Mouse (Mus musculus) MEL (cell line): ENCODE measurements around the gene C8a. TPM values are rescaled to one million over a fixed set of nuclear protein-coding genes. Genes with fewer than 3 reads are reported as not detected.

Source experiments
- DNase-seq: peaks from one replicate; pipeline ENCODE4 v3.0.0; 2011; ENCODE audit warnings: low read depth, low spot score
- H3K27ac ChIP-seq: 2 replicates; pipeline ENCODE4 v1.5.1; 2012; ENCODE audit warnings: low read depth, mild to moderate bottlenecking, control low read depth, low read length, moderate library complexity; ENCODE audit not compliant: control insufficient read depth
- H3K27me3 ChIP-seq, 2 experiments: fragments of 150-350 bp in 1 of 2; sonication (generic) in 1 of 2; 2 replicates each; pipeline ENCODE4 v1.6.1; 2012; ENCODE audit warnings: low read length in 2 of 2, mild to moderate bottlenecking in 2 of 2, improper control_type of control experiment in 1 of 2, moderate library complexity in 1 of 2; ENCODE audit not compliant: insufficient read depth in 2 of 2, control insufficient read depth in 1 of 2
- H3K36me3 ChIP-seq, 2 experiments: 2 replicates each; pipeline ENCODE4 v1.6.1; 2012 to 2014; ENCODE audit warnings: low read length in 2 of 2, improper control_type of control experiment in 1 of 2, inconsistent platforms in 1 of 2, mild to moderate bottlenecking in 1 of 2; ENCODE audit not compliant: insufficient read depth in 2 of 2, control insufficient read depth in 1 of 2
- H3K4me1 ChIP-seq, 2 experiments: fragments of 150-350 bp in 1 of 2; sonication (generic) in 1 of 2; 2 replicates each; pipeline ENCODE4 v1.6.1; 2012; ENCODE audit warnings: low read length in 2 of 2, improper control_type of control experiment in 1 of 2, mild to moderate bottlenecking in 1 of 2; ENCODE audit not compliant: insufficient read depth in 2 of 2, control insufficient read depth in 1 of 2
- H3K4me3 ChIP-seq, 2 experiments: fragments of 150-350 bp in 1 of 2; sonication (generic) in 1 of 2; 2 replicates each; pipeline ENCODE4 v1.5.1; 2012; ENCODE audit warnings: low read depth in 2 of 2, low read length in 2 of 2, mild to moderate bottlenecking in 2 of 2, moderate library complexity in 2 of 2, control low read depth in 1 of 2, improper control_type of control experiment in 1 of 2; ENCODE audit not compliant: control insufficient read depth in 1 of 2, insufficient read depth in 1 of 2
- H3K79me2 ChIP-seq: 2 replicates; pipeline ENCODE4 v1.6.1; 2012; ENCODE audit warnings: mild to moderate bottlenecking, low read length, moderate library complexity; ENCODE audit not compliant: control insufficient read depth, poor library complexity, insufficient read depth
- H3K9ac ChIP-seq: 2 replicates; pipeline ENCODE4 v1.6.1; 2012; ENCODE audit warnings: low read depth, mild to moderate bottlenecking, control low read depth, low read length, moderate library complexity; ENCODE audit not compliant: control insufficient read depth, poor library complexity, severe bottlenecking
- H3K9me3 ChIP-seq: fragments of 150-350 bp; sonication (generic); replicated peaks from 2 replicates; pipeline ENCODE4 v1.6.1; 2012; ENCODE audit warnings: mild to moderate bottlenecking, low read length, improper control_type of control experiment, moderate library complexity; ENCODE audit not compliant: insufficient read depth
- CHD1 ChIP-seq: IDR thresholded peaks from 2 replicates; pipeline ENCODE4 v1.6.1; 2012; ENCODE audit warnings: low read depth, mild to moderate bottlenecking, inconsistent platforms, low read length, improper control_type of control experiment
- CTCF ChIP-seq, 3 experiments: IDR thresholded peaks in 2 of 3; conservative IDR thresholded peaks in 1 of 3; 2 replicates each; pipeline ENCODE4 v1.5.1; 2011 to 2012; ENCODE audit warnings: low read length in 3 of 3, low read depth in 2 of 3, mild to moderate bottlenecking in 2 of 3, improper control_type of control experiment in 1 of 3, inconsistent platforms in 1 of 3, mixed read lengths in 1 of 3, moderate library complexity in 1 of 3; ENCODE audit not compliant: control insufficient read depth in 1 of 3, insufficient read depth in 1 of 3, poor library complexity in 1 of 3, severe bottlenecking in 1 of 3
- ELF1 ChIP-seq: IDR thresholded peaks from 2 replicates; pipeline ENCODE4 v1.6.1; 2014; ENCODE audit warnings: low read depth, mild to moderate bottlenecking, inconsistent platforms, low read length, improper control_type of control experiment, moderate library complexity
- ETS1 ChIP-seq: IDR thresholded peaks from 2 replicates; pipeline ENCODE4 v1.6.1; 2012; ENCODE audit warnings: low read depth, mild to moderate bottlenecking, inconsistent platforms, low read length, improper control_type of control experiment, moderate library complexity
- GABPA ChIP-seq: IDR thresholded peaks from 2 replicates; pipeline ENCODE4 v1.6.1; 2012; ENCODE audit warnings: low read depth, mild to moderate bottlenecking, inconsistent platforms, low read length, improper control_type of control experiment, moderate library complexity
- GATA1 ChIP-seq: IDR thresholded peaks from 2 replicates; pipeline ENCODE4 v1.6.1; 2011; ENCODE audit warnings: low read depth, low read length, improper control_type of control experiment
- HCFC1 ChIP-seq: IDR thresholded peaks from 2 replicates; pipeline ENCODE4 v1.6.1; 2012; ENCODE audit warnings: low read depth, mild to moderate bottlenecking, inconsistent platforms, low read length, improper control_type of control experiment, moderate library complexity
- KAT2A ChIP-seq: conservative IDR thresholded peaks from 2 replicates; pipeline ENCODE4 v1.6.1; 2012; ENCODE audit warnings: low read depth, low read length, improper control_type of control experiment, inconsistent platforms
- MAFK ChIP-seq: IDR thresholded peaks from 2 replicates; pipeline ENCODE4 v1.6.1; 2011; ENCODE audit warnings: low read depth, mild to moderate bottlenecking, low read length, improper control_type of control experiment, borderline replicate concordance
- MAX ChIP-seq: IDR thresholded peaks from 2 replicates; pipeline ENCODE4 v1.6.1; 2011; ENCODE audit warnings: low read length, improper control_type of control experiment
- MAZ ChIP-seq: IDR thresholded peaks from 2 replicates; pipeline ENCODE4 v1.6.1; 2012; ENCODE audit warnings: low read depth, mild to moderate bottlenecking, inconsistent platforms, low read length, improper control_type of control experiment
- NELFE ChIP-seq: IDR thresholded peaks from 2 replicates; pipeline ENCODE4 v1.6.1; 2011; ENCODE audit warnings: low read depth, low read length, improper control_type of control experiment
- NRF1 ChIP-seq: IDR thresholded peaks from 2 replicates; pipeline ENCODE4 v1.6.1; 2014; ENCODE audit warnings: low read depth, mild to moderate bottlenecking, inconsistent platforms, low read length, improper control_type of control experiment, moderate library complexity; ENCODE audit not compliant: poor library complexity, insufficient read depth, severe bottlenecking
- POLR2AphosphoS2 ChIP-seq: IDR thresholded peaks from 2 replicates; pipeline ENCODE4 v1.6.1; 2011; ENCODE audit warnings: low read length, improper control_type of control experiment
- RAD21 ChIP-seq: IDR thresholded peaks from 2 replicates; pipeline ENCODE4 v1.6.1; 2011; ENCODE audit warnings: mild to moderate bottlenecking, low read depth, low read length, improper control_type of control experiment
- RCOR1 ChIP-seq: IDR thresholded peaks from 2 replicates; pipeline ENCODE4 v1.6.1; 2012; ENCODE audit warnings: low read depth, mild to moderate bottlenecking, inconsistent platforms, low read length, improper control_type of control experiment
- SMC3 ChIP-seq: IDR thresholded peaks from 2 replicates; pipeline ENCODE4 v1.6.1; 2011; ENCODE audit warnings: low read depth, low read length, improper control_type of control experiment
- TAL1 ChIP-seq: IDR thresholded peaks from 2 replicates; pipeline ENCODE4 v1.6.1; 2012; ENCODE audit warnings: mild to moderate bottlenecking, inconsistent platforms, low read length, moderate library complexity, mixed read lengths
- TCF12 ChIP-seq: IDR thresholded peaks from 2 replicates; pipeline ENCODE4 v1.6.1; 2014; ENCODE audit warnings: low read depth, mild to moderate bottlenecking, inconsistent platforms, low read length, improper control_type of control experiment, moderate library complexity
- UBTF ChIP-seq: IDR thresholded peaks from 2 replicates; pipeline ENCODE4 v1.6.1; 2012; ENCODE audit warnings: low read depth, mild to moderate bottlenecking, inconsistent platforms, low read length, improper control_type of control experiment, moderate library complexity, borderline replicate concordance; ENCODE audit not compliant: insufficient read depth
- USF2 ChIP-seq, 2 experiments: IDR thresholded peaks; 2 replicates each; pipeline ENCODE4 v1.6.1; 2011 to 2012; ENCODE audit warnings: improper control_type of control experiment in 2 of 2, low read length in 2 of 2, borderline replicate concordance in 1 of 2, inconsistent platforms in 1 of 2, low read depth in 1 of 2, mild to moderate bottlenecking in 1 of 2; ENCODE audit not compliant: insufficient read depth in 1 of 2
- ZC3H11A ChIP-seq: IDR thresholded peaks from 2 replicates; pipeline ENCODE4 v1.6.1; 2012; ENCODE audit warnings: low read depth, mild to moderate bottlenecking, inconsistent platforms, low read length, improper control_type of control experiment
- ZMIZ1 ChIP-seq: IDR thresholded peaks from 2 replicates; pipeline ENCODE4 v1.6.1; 2012; ENCODE audit warnings: low read depth, mild to moderate bottlenecking, inconsistent platforms, low read length, improper control_type of control experiment, moderate library complexity
- ZNF384 ChIP-seq: IDR thresholded peaks from 2 replicates; pipeline ENCODE4 v1.6.1; 2012; ENCODE audit warnings: low read depth, mild to moderate bottlenecking, inconsistent platforms, low read length, improper control_type of control experiment
- polyA plus RNA-seq, 2 experiments: library from polyadenylated mRNA; stranded (reverse) in 1 of 2; unstranded in 1 of 2; fragments of >175 nt in 1 of 2; fragments of >200 nt in 1 of 2; gene quantifications; 2 replicates each; pipeline versions ENCODE4 v1.2.1 to v1.2.4; 2012; ENCODE audit warnings: low replicate concordance in 2 of 2, low read depth in 1 of 2; ENCODE audit not compliant: insufficient read length in 2 of 2, insufficient read depth in 1 of 2, missing spikeins in 1 of 2
- total RNA-seq: library from RNA; depleted of rRNA; stranded (reverse); fragments of 300-350 nt; gene quantifications from 2 replicates; pipeline ENCODE4 v1.2.3, GENCODE M21; 2012

The C8a gene
- total and polyA plus RNA-seq, 3 experiments, result not detected

DNA sequence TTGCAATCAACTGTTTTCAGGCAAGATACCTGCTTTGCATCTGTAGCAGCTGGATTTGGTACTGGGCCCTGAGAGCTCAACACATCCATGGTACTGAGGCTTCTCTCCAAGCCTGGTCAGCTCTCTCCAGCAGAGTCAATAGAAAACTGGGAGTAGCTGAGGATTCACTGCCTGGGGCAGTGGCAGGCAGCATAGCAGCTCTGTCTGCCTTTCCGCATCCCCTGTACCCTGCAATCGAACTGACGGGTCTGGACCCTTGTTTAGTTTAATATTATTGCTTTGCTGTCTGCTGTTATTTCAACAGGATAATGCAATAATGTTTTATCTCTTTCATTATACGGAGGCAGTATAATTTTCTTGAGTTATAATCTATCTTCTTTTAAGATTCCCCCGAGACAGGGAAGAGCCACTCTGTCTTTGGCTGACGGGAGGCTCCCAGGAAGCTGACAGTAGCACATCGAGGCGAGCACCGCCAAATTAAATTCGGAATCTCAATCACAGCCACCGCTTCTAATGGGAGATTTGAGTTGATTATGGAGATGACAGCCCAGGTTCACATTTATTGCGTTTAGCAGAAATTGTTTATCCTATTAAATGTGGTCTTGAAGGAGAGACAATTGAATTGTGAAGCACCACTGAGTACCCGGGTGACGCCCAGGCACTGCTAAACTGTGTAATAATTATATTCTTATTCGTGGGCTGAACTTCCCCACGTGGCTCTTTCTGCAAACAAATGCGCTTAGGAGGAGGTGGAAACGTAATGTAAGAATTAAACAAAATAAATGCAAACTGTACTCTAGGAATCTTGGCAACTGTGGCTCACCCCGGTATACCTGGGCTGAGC is 70.6 kb downstream of the C8a start:
- TF ChIP-seq TAL1 (no peak), CTCF (IDR thresholded peaks at IDR 0.05 in 2 of 3, conservative IDR thresholded peaks at IDR 0.05 in 1 of 3; ENCODE audit: control insufficient read depth in 1 of 3, insufficient read depth in 1 of 3, low read depth in 2 of 3, low read length in 3 of 3, poor library complexity in 1 of 3, severe bottlenecking in 1 of 3) (no peak), MAZ (no peak), MAFK (no peak), GATA1 (no peak), GABPA (no peak), RCOR1 (no peak), SMC3 (no peak), ETS1 (no peak), HCFC1 (no peak), ZNF384 (no peak), ZMIZ1 (no peak), POLR2AphosphoS2 (no peak), ZC3H11A (no peak), MAX (no peak)
- Histone ChIP-seq H3K4me1 (no peaks in the 10 kb centered on the region), H3K27ac (no peak overlapping the region), H3K36me3 (no peaks in the 10 kb centered on the region), H3K27me3 (no peaks in the 10 kb centered on the region), H3K79me2 (no peaks in the 10 kb centered on the region), H3K9me3 (no peaks in the 10 kb centered on the region), H3K9ac (no peak overlapping the region), H3K4me3 (no peak overlapping the region)
- no peak for DNase-seq

GRCm38 (mm10) chr4:104804100-104804499 is 72.1 kb downstream of the C8a start:
- TF ChIP-seq UBTF (no peak), NRF1 (no peak), RAD21 (no peak), RCOR1 (no peak), CHD1 (no peak), NELFE (no peak), KAT2A (no peak), GABPA (no peak), CTCF (IDR thresholded peaks at IDR 0.05 in 2 of 3, conservative IDR thresholded peaks at IDR 0.05 in 1 of 3; ENCODE audit: control insufficient read depth in 1 of 3, insufficient read depth in 1 of 3, low read depth in 2 of 3, low read length in 3 of 3, poor library complexity in 1 of 3, severe bottlenecking in 1 of 3) (no peak), TCF12 (no peak), USF2 (IDR thresholded peaks at IDR 0.05; ENCODE audit: borderline replicate concordance in 1 of 2, insufficient read depth in 1 of 2, low read depth in 1 of 2, low read length in 2 of 2) (no peak), ETS1 (no peak), ZMIZ1 (no peak), ZC3H11A (no peak), ELF1 (no peak)
- TF ChIP-seq, all 39 proteins: peak for 0
- Histone ChIP-seq H3K36me3 (no peaks in the 10 kb centered on the region), H3K9ac (no peak overlapping the region), H3K9me3 (no peaks in the 10 kb centered on the region), H3K27me3 (no peaks in the 10 kb centered on the region), H3K27ac (no peak overlapping the region), H3K79me2 (no peaks in the 10 kb centered on the region), H3K4me3 (no peak overlapping the region), H3K4me1 (no peaks in the 10 kb centered on the region)
- no peak for DNase-seq
